In genomic region chr4:56035543-56035942, GRCm38 (mm10) we compare ENCODE assay signal across 21 mouse cellular contexts.
DNase-seq lines count a peak whose midpoint lies in the region; ATAC-seq and TF ChIP-seq lines count a peak whose summit lies in the region.
"Had no signal": no experiment of that assay in that cellular context is flagged by ENCODE, and none has a peak within 500 bp of the region (broad histone marks: within the 10 kb centered on the region; RNA-seq: fewer than 3 reads in every experiment).

No protein-coding gene starts in this region.

- H3K4me3 ChIP-seq in hindbrain, embryonic 13.5 days, result no peak overlapping the region
- H3K4me3 ChIP-seq in hindbrain, embryonic 12.5 days, result no peak overlapping the region
- H3K4me3 ChIP-seq in midbrain, embryonic 11.5 days (ENCODE audit: low read depth, low read length), result no peak overlapping the region
- no peak overlapping the region for H3K4me3 ChIP-seq in midbrain, embryonic 10.5 days
- no peak overlapping the region for H3K4me3 ChIP-seq in neural tube, embryonic 13.5 days
- H3K4me3 ChIP-seq: embryonic facial prominence, embryonic 10.5 days; heart, adult 2 months; heart, embryonic 15.5 days; intestine, embryonic 15.5 days had no signal

- WGBS in hindbrain, embryonic 13.5 days, result 65% methylated on average over 5 of the region's 5 CpGs
- WGBS in hindbrain, embryonic 12.5 days, result 73% methylated on average over 5 of the region's 5 CpGs
- 84% methylated on average over 5 of the region's 5 CpGs for WGBS in midbrain, embryonic 11.5 days
- 85% methylated on average over 5 of the region's 5 CpGs for WGBS in midbrain, embryonic 10.5 days
- WGBS in neural tube, embryonic 13.5 days, result 50% methylated on average over 5 of the region's 5 CpGs

- no peak for TF ChIP-seq CTCF in brain, embryonic 14.5 days (IDR thresholded peaks at IDR 0.05; ENCODE audit: borderline replicate concordance, extremely low read depth, insufficient read depth, insufficient read length)

- TF ChIP-seq POLR2A in brain, embryonic 14.5 days (IDR thresholded peaks at IDR 0.05; ENCODE audit: borderline replicate concordance, extremely low read depth, insufficient read depth, insufficient read length, poor library complexity, severe bottlenecking), result no peak

- H3K4me2 ChIP-seq in hindbrain, embryonic 13.5 days, result no peak overlapping the region
- no peak overlapping the region for H3K4me2 ChIP-seq in hindbrain, embryonic 12.5 days (replicated peaks)
- H3K4me2 ChIP-seq in midbrain, embryonic 11.5 days, result no peak overlapping the region
- no peak overlapping the region for H3K4me2 ChIP-seq in neural tube, embryonic 13.5 days
- H3K4me2 ChIP-seq: heart, embryonic 11.5 days; heart, embryonic 15.5 days; intestine, embryonic 15.5 days had no signal

- peak; percentile 35 for DNase-seq in midbrain, embryonic 11.5 days (ENCODE audit: low spot score, missing footprints)
- DNase-seq in midbrain, embryonic 10.5 days (ENCODE audit: low spot score), result no peak
- DNase-seq in brain, embryonic 14.5 days (ENCODE audit: low read depth), result peak; percentile 52
- no peak for DNase-seq in right cerebral cortex, postnatal 14 days
- DNase-seq: adrenal gland, adult 2 months; adrenal gland, postnatal 25 days; cerebellum, adult 2 months; cerebellum, postnatal 10 days; heart, adult 2 months; heart, postnatal 14 days had no signal

- no peaks in the 10 kb centered on the region for H3K9me3 ChIP-seq in hindbrain, embryonic 13.5 days
- no peaks in the 10 kb centered on the region for H3K9me3 ChIP-seq in hindbrain, embryonic 12.5 days (replicated peaks)
- no peaks in the 10 kb centered on the region for H3K9me3 ChIP-seq in midbrain, embryonic 11.5 days (ENCODE audit: control insufficient read depth, low read length)
- H3K9me3 ChIP-seq in midbrain, embryonic 10.5 days (replicated peaks), result no peaks in the 10 kb centered on the region
- no peaks in the 10 kb centered on the region for H3K9me3 ChIP-seq in neural tube, embryonic 13.5 days
- H3K9me3 ChIP-seq: embryonic facial prominence, embryonic 10.5 days; heart, embryonic 15.5 days; intestine, embryonic 15.5 days had no signal

- no peak overlapping the region for H3K9ac ChIP-seq in hindbrain, embryonic 13.5 days
- H3K9ac ChIP-seq in hindbrain, embryonic 12.5 days, result no peak overlapping the region
- H3K9ac ChIP-seq in midbrain, embryonic 11.5 days (ENCODE audit: low read length), result no peak overlapping the region
- no peak overlapping the region for H3K9ac ChIP-seq in neural tube, embryonic 13.5 days
- H3K9ac ChIP-seq: heart, embryonic 15.5 days; intestine, embryonic 15.5 days had no signal

- H3K27ac ChIP-seq in hindbrain, embryonic 13.5 days, result peak overlapping the region; percentile 60; the same call in 1 of the 2 replicates
- no peak overlapping the region for H3K27ac ChIP-seq in hindbrain, embryonic 12.5 days
- no peak overlapping the region for H3K27ac ChIP-seq in midbrain, embryonic 11.5 days (ENCODE audit: low read depth, low read length)
- H3K27ac ChIP-seq in midbrain, embryonic 10.5 days (replicated peaks), result no peak overlapping the region
- H3K27ac ChIP-seq in neural tube, embryonic 13.5 days (replicated peaks), result peak overlapping the region; percentile 71
- H3K27ac ChIP-seq: embryonic facial prominence, embryonic 10.5 days; heart, adult 2 months; heart, embryonic 15.5 days; intestine, embryonic 15.5 days had no signal

- no peaks in the 10 kb centered on the region for H3K36me3 ChIP-seq in hindbrain, embryonic 13.5 days
- no peaks in the 10 kb centered on the region for H3K36me3 ChIP-seq in hindbrain, embryonic 12.5 days
- no peaks in the 10 kb centered on the region for H3K36me3 ChIP-seq in midbrain, embryonic 11.5 days (ENCODE audit: control insufficient read depth, insufficient read depth, low read length)
- H3K36me3 ChIP-seq in midbrain, embryonic 10.5 days, result no peaks in the 10 kb centered on the region
- H3K36me3 ChIP-seq in neural tube, embryonic 13.5 days, result no peaks in the 10 kb centered on the region
- H3K36me3 ChIP-seq: embryonic facial prominence, embryonic 10.5 days; heart, embryonic 15.5 days; intestine, embryonic 15.5 days had no signal

- 0 out of 2 replicates have a peak, but pooled peaks cover 6% of the 10 kb centered on the region for H3K4me1 ChIP-seq in hindbrain, embryonic 13.5 days (replicated peaks)
- no peaks in the 10 kb centered on the region for H3K4me1 ChIP-seq in hindbrain, embryonic 12.5 days
- no peaks in the 10 kb centered on the region for H3K4me1 ChIP-seq in midbrain, embryonic 11.5 days (ENCODE audit: control insufficient read depth, insufficient read depth, low read length)
- H3K4me1 ChIP-seq in midbrain, embryonic 10.5 days, result no peaks in the 10 kb centered on the region
- H3K4me1 ChIP-seq in neural tube, embryonic 13.5 days (replicated peaks), result peaks cover 9% of the 10 kb centered on the region; the same call in 1 of the 2 replicates
- H3K4me1 ChIP-seq: embryonic facial prominence, embryonic 10.5 days; intestine, embryonic 15.5 days had no signal

- peak; percentile 71 for ATAC-seq in hindbrain, embryonic 13.5 days (ENCODE audit: low FRiP score)
- ATAC-seq in hindbrain, embryonic 12.5 days (ENCODE audit: low FRiP score), result no peak
- ATAC-seq in midbrain, embryonic 11.5 days (ENCODE audit: low FRiP score), result no peak
- ATAC-seq in neural tube, embryonic 13.5 days (ENCODE audit: low read depth), result peak; percentile 93
- ATAC-seq: activated CD4-positive, CD25-positive, alpha-beta regulatory T cell, adult 4 months; forebrain, embryonic 14.5 days; intestine, embryonic 15.5 days; Patski had no signal

- no peaks in the 10 kb centered on the region for H3K27me3 ChIP-seq in hindbrain, embryonic 13.5 days
- no peaks in the 10 kb centered on the region for H3K27me3 ChIP-seq in hindbrain, embryonic 12.5 days
- H3K27me3 ChIP-seq in midbrain, embryonic 11.5 days (ENCODE audit: control insufficient read depth, insufficient read depth, low read length), result no peaks in the 10 kb centered on the region
- no peaks in the 10 kb centered on the region for H3K27me3 ChIP-seq in midbrain, embryonic 10.5 days (ENCODE audit: low read depth, poor library complexity, severe bottlenecking)
- no peaks in the 10 kb centered on the region for H3K27me3 ChIP-seq in neural tube, embryonic 13.5 days
- H3K27me3 ChIP-seq: CH12.LX; heart, embryonic 15.5 days; intestine, embryonic 15.5 days; Patski had no signal

Comparison
In these comparisons a context has a peak if more than half of its experiments do, and no peak if none do; other contexts are left out.
1. ATAC-seq: peak in hindbrain, embryonic 13.5 days (single experiment) and neural tube, embryonic 13.5 days (single experiment); none in hindbrain, embryonic 12.5 days (single experiment) and midbrain, embryonic 11.5 days (single experiment).
2. H3K27ac ChIP-seq: peak in hindbrain, embryonic 13.5 days (single experiment) and neural tube, embryonic 13.5 days (single experiment); none in hindbrain, embryonic 12.5 days (single experiment), midbrain, embryonic 11.5 days (single experiment) and midbrain, embryonic 10.5 days (single experiment).
3. DNase-seq: peak in midbrain, embryonic 11.5 days (single experiment) and brain, embryonic 14.5 days (single experiment); none in midbrain, embryonic 10.5 days (single experiment) and right cerebral cortex, postnatal 14 days (single experiment).